Mouse (Mus musculus) frontal cortex, postnatal 10 days (tissue): ENCODE measurements at regions not wholly inside any gene's neighbourhood (a gene's known extent, or its start where the extent isn't known, plus 50 kb on each side); places are given as distances from the start of the nearest gene placed in this dataset.

Experiments
- DNase-seq, 2 experiments: peaks; one replicate each; pipeline ENCODE4 v3.0.0; 2022; ENCODE audit warnings: low spot score in 2 of 2, mixed read lengths in 1 of 2

DNA sequence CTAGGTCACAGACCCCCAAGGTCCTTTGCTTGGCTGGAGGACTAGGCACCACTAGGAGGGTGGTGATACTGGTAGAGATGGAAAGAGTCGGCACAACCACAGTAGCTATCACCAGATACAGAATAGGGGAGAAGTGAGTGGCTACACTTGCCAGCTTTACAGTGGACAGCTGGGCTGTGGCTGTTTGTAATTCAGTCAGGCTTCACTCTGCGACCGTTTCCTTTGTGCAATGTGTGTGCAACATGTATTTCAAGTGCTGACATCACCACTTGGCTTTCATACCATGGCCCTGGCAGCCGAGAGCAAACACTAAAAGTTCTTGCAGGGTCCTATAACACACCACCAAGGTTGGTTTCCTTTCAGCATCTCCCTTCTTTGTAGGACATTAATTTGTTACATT lies 181.7 kb upstream of the Egln3 start:
- DNase-seq: no peak

DNA sequence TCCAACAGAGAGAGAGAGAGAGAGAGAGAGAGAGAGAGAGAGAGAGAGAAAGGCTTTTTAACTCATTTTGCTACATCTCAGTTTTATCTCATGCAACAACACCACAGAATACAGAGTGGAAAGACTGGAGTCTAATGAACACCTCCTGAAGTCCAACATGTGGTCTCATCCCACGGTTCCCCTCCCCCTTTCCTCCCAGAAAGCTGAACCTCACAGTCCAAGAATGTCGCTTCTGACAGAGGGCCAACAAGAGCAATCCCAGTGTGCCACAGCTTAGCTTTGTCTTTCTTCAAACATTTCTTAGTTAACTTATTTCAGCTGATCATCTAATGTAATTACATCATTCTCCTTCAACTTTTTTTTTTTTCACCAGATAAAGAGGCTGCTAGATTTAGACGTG lies 180.5 kb upstream of the Egln3 start:
- no peak for DNase-seq

DNA sequence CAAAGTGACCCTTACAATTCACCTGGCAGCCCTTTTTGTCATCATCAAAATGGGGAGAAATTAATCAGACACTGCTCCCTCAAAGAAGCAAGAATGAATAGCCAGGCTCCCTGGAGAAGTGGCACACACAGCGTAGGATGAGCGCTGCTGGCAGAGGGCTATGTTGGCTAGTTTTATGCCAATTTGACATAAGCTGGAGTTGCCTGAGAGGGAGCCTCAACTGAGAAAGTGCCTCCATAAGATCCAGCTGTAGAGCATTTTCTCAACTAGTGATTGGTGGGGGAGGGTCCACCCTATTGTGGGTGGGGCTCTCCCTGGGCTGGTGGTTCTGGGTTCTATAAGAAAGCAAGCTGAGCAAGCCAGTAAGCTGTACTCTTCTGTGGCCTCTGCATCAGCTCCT lies 179.3 kb upstream of the Egln3 start:
- no peak for DNase-seq

DNA sequence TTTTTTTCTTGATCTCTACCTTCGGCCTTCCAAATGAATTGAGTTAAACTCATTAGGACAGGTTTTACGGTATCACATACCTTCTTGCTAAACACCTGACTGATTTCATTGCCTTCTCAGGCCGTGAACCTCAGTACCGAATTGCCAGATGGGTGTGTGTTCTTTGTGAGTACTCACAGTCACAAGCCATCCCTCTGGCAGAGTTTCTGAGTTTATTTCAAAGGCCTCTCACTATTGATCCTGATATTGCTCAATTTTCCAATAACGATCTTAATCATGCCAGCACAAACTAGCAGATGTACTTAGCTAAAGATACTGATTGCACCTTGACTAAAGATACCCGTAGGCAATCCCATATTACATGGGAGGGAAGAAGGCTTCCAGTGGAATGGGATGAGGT lies 178.4 kb upstream of the Egln3 start:
- DNase-seq: no peak

DNA sequence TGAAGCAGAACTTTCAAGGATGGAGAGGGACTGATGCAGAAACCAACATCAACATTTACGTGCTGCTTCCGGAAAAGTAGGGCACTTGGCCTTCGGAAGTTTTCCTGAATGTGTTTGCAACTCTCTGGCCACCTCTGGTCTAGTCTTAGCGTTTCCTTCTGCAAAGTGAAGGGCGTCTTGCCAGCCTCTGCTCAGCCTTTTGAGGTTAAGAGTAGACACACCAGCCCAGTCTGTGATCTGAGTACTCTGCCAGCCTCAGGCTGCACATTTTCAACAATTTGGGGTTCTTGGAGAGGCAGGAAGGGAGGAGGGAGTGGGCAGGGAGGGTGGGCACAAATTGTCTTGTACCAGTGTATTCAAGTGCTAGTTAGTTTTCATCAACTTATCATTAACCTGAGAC lies 176.7 kb upstream of the Egln3 start:
- DNase-seq: no peak

DNA sequence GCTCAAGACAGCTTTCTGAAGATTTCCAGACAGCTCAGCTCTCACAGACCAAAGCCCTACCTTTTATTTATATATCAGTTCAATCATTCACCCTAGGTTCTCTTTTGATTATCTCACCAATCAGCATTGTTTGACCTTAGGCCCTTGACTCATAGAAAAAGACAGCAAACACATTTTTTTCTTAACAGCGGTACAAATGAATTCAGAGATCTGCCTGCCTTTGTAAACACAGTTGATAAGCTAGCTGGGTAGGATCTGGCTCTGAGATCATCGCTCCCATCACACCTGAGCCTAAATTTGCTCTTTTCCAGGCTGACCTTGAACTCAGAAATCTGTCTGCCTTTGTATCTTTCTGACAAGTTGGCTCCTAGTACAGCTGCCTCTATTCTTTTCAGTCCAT lies 174.9 kb upstream of the Egln3 start:
- DNase-seq: no peak

DNA sequence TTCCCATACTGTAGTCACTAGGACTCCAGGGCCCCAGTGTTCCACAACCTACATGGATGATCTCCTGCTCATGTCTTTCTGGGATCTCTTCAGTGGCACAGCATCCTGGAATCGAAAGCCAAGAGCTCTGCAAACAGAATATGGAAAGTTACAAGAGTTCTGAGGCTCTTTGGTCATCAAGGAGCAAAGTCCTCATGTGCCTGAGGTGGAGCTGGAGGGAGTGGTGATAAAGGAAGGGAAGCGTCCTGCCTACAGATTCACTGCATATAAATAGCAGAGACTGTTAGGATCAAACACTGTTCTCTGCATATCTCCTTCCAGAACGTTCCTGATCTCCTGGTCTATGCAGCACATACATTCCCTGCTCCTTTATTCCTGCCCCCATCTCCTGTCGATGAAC lies 170.4 kb upstream of the Egln3 start:
- DNase-seq: no peak

DNA sequence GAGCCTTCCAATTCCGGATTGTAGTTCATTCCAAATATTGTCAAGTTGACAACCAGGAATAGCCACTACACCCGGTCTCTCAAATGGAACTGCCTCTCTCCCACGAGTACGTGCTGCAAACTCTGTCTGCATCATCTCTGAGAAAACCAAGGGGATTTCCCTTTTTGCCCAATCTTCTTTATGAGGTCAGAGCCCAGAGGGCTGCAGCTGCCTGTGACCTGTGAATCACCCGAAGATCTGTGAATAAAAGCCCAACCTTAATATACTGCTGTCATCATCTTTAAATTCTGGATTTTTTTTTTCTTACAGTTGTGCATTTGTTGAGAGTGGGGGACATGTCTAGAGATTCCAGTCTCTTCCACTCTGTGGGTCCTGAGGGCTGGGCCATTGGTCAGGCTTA lies 165.6 kb upstream of the Egln3 start:
- no peak for DNase-seq

DNA sequence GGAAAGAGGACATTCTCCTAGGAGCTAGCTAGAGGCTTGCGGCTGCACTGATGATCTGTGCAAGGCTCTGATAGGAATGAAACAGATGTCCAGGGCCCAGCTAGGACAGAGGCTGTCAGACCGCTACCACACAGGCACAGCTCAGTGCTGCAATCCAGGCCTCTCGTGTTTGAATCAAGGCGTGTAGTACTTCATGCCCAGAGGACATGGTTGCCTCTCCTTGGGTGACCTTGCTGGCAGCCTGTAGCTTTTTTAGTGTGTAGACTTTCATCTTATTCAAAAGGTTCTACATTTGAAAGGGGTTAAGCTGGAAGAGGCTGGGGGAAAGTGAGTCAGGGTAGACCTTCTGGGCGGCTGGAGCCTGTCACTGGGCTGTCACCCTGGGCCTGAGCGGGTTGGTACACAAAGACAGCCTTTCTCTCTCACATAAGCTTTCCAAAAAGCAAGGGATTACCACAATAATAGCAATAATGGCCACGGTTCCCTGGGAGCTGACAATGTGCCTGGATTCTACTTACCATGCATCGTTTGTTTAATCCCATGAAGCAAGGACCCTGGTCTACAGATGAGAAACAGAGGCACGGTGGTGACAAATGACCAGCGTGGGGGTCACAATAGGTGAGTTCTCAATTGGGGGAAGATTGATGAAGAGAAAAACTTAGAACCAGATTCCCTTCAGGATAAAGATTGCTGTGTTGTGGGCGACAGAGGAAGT lies 160.9 kb upstream of the Egln3 start:
- DNase-seq: no peak

DNA sequence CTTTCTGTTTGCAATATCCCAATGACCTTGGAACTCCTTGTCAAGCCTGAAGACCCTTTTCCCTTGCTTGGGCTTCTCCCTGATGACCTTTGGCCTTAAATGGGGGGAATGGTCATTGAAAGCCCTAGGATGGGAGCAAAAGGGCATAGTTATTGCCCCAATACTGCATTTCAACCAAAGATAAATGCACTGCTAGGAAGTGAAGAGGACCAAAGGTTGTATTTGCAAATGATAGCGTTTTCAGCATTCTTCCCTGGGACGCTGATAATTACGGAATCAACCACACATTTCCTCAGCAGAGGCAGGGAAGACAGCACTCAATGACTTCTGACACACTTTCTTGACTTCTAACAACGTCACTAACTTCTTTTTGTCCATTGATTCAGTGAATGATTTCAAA lies 158.1 kb upstream of the Egln3 start:
- DNase-seq: no peak

DNA sequence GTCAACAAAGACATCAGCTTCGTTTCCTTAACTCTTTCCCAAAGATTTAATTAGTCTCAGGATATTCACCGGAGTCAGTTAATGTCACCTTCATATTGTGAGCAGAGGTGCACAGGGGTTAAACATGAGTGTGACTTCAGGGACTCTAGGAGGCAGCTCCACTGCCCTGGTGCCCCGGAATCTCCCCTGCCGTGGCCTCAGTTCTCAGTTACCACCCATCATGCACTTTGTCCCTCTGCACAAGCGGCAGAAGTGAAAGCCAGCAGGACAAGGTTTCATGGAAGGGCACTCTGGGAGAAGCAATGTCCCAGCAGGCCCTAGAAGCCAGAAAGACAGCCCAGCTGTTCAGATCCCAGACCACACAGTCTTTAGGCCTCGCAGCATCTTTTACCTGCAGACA lies 150.5 kb upstream of the Egln3 start:
- DNase-seq: no peak

DNA sequence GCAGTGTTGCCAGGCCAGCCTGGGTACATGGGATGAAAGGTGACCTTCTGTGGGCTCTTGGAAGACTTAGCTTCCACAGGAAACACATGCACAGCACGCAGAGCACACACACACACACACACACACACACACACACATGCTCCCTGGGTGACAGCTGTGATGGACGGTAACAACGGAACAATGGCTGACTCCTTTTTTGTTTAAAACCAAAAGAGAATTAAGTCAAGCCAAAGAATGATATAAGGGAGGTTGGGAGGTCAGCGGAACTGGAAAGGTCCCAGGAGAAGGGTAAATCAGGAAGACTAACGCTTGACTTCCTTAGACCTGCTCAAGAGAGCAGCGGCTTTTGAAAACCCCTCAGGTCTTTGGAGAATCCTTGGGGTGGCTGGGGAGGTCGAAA lies 150.0 kb upstream of the Egln3 start:
- no peak for DNase-seq

DNA sequence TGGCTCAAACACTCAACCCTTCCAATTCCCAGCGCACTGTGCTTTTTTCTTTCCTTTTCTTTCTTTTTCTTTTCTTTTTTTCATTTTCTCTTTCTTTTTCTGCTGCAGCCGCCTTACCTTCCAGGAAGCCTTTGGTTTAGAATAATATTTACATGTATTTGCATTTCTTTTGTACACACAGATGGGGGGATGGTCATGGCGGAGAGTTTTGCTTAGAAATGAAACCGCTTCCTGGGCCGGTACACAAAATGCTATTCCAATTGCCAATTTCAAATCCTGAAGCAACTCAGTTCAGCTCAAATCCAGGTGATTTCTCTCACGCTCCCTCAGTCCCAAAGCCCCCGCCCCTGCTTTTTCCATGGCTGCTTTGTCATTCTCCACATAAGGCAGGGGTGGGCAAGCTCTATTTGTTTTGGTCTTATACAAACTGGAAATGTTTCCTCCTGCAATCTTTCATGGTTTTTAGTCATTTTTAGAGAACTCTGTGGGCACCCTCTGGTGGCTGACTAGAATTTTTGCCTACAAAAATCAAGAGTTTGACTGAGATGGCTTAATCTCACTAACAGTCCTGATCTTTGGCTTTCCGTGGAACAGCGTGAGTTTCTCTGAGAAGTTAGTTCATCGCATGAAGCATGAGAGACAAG lies 149.4 kb upstream of the Egln3 start:
- DNase-seq: peak in 1 of 2 experiments; percentile 14

DNA sequence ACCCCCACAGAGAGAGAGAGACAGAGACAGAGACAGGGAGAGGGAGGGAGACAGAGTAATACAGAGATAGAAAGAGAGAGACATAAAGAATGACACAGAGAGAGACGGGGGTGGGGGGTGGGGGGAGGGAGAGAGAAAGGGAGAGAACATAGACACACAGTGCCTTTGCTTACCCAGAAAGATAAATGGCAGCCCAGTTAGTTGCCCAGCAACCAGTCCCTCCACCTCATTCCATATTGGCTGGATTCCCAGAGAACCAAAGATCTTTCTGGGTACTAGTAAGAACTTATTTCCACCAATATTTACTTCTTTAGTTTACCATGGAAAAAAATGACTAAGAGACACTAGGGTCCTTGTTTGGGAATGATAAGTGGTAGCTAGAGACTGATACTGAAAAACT lies 146.6 kb upstream of the Egln3 start:
- no peak for DNase-seq

DNA sequence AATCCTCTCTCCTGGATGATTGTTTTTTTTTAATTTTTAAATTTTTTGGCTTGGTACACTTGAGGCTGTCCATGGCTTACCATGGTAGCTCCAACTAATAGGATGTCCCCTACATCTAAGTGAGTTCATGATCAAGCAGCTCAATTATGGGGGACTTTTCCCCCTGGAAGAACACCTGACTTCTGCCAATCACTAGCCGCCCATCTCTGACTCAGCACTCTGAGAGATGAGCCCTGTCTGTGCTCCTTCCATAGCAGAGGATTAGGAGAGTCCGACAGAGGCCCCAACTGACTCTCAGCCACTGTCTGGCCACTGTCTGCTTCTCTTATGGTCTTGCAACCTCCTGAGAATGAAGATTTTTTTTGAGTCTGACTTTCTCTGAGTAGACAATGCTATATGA lies 145.7 kb upstream of the Egln3 start:
- DNase-seq: no peak

DNA sequence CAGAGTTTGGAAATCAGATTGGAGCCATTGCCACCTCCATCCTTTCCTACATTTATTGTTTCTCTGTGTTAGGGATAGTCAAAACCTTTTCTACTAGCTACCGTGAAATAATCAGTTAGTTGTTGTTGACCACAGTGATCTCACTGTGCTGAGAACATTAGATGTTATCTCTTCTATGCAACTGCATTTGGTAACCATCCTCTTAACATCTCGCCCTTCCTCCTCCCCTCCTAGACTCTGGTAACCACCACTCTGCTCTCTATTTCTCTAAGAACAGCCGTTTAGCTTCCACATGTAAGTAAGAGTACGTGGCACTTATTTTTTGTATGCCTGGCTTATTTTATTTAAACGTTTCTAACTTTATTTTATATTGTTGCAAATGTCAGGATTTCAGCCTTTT lies 139.8 kb upstream of the Egln3 start:
- no peak for DNase-seq

DNA sequence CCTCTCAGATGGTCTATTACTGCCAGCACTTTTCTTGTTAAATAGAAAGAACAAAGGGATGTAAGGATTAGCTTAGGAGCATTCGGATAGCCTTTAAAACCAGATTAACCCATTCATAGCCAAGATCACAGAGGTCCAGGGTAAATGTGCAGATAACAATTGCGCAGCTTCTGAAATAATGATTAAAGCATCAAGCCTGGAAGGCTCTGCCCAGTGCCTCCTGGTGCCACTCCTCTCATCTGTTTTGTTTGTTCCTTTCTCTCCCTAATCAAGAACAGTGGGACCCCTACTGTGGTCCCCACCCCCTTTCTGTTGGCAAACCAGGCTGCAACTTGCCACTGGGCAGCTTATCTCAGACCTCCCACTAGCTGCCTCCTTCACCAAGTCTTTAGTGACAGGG lies 131.8 kb upstream of the Egln3 start:
- no peak for DNase-seq

DNA sequence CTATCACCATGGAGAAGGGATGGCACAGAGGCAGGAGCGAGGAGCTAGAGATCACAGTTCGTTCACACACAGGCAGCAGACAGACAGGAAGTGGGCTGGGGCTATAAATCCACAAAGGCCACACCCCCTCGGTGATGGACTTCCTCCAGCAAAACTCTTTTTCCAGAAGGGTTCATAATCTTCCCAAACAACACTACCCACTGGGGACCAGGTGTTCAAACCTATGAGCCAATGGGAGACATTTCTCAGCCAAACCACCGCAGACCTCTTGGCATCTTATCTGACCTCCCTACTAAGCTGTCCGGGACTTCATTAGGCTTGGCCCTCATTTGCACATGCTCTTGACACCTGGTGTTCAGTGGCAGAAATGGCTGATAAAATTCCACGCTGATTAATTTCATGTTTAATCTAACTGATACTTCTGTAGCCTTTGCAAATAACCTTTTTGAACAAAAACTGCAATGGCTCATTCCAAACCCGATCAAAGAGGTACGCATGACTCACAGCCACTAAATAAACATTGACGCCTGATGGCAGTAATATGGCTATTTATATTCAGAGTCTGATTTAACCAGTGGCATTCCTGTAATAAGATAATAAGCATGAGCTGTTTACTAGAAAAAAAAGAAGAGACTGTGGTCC lies 131.0 kb upstream of the Egln3 start:
- no peak for DNase-seq

DNA sequence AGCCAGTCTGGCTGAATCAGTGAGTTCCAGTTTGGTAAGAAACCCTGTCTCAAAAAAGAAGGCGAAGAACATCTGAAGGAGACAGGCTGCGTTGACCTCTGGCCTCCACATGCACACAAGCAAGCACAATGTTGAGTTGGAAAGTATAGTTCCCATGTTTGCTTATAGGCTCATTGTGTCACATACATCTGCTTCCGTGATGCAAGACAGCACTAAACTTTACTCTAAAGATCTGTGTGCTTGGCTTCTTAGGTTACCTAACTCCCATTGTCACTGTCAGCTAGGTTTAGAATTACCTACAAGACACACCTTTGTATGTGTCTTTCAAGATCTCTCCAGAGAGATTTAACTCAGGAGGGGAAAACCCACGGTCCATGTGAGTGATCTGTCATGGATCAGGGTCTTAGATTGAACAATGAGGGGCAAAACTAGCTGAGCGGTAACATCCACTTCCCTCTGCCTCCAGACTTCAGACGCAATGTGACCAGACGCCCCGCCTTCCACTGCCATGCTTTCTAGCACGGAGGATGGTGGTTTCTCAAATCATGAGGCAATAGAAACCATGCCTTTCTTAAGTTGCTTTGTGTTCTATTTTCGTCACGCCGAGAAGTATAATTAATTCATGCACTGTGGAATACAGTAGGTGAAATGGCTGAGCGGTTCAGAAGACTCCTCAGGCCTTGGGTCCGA lies 130.1 kb upstream of the Egln3 start:
- no peak for DNase-seq

DNA sequence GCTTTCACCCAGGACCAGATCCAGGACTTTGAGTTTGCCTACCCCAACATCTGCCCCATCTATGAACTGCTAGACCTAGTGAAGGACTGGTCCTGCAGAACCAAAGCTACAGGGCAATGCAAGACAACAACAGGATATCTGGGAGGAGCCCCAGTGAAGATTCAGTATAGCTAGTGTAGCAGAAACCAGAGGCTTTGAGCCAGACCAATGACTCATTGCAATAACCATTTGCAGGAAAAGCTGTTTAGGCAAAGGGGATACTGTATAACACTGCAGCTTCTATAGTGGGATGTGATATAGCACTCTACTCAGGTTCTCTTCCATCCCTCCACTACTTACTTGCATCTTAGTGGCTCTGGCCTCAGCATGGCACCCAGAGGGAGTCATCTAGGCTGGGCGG lies 123.8 kb upstream of the Egln3 start:
- no peak for DNase-seq

DNA sequence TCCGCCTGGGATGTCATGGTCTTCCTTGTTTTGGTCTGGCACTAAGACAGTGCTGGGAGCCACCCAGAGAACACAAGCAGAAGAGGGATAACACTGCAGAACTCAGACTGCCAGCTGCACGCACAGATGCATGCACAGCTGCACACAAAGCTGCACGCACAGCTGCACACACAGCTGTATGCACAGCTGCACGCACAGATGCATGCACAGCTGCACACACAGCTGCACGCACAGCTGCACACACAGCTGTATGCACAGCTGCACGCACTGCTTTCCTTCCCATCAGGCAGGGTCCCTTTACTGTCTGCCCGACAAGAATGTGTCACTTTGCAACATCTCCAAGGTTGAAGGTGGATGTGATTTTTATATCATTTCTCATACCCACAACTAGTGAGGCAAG lies 122.9 kb upstream of the Egln3 start:
- DNase-seq: no peak

DNA sequence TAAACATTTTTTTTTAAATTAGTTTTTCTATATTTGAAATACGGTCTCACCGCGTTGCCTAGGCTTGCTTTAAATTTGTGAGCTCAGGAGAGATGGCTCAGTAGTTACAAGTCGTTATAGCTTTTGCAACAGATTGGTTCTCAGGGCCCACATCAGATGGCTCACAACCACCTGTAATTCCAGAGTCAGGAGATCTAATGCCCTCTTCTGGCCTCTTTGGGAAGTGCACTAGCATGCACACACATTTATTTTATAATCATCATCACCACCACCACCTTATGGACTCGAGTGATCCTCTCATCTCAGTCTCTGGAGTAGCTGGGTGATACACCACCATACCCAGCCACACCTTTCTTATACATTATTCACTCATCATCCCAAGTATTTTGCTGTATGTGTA lies 116.9 kb upstream of the Egln3 start:
- no peak for DNase-seq

DNA sequence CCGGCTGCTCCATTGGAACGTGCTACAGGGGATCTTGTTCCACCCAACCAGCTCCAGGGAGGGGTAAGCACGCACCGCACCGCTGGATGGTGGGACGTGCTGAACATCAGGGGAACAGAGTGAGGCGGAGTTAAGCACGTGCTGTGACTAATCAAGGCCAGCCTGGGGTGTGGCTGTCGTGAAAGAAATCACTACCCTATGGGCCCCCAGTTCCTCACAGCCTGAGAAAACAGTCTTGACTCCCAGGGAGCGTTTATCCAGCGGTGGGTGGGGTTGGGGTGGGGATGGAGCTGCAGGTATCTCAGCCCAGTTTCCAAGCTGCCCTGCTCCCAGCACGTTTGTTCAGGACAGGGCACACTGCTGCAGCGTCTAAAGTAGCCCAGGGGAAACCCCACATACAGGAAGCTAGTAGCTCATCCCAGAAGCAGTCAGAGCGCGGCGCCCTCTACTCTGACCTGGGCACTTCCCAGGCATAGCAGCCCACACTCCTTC lies 113.4 kb upstream of the Egln3 start:
- DNase-seq: no peak
